Mouse (Mus musculus) regulatory T cell (primary cell): ENCODE results near the gene Magea5.

ENCODE experiments used
- in situ Hi-C: fragments of 300-600 bp; cut with MboI, MseI; formaldehyde crosslinking; loops from one replicate; pipeline ENCODE4 v1.15.1; 2025; ENCODE audit warnings: high pct_unique_total_duplicates

Gene Magea5

GRCm38 (mm10) chrX:155063045-155063444 is at the start of gene Magea5:
Gene Magea5, minus strand, starts transcription at chrX:155063145.
- in situ Hi-C loops = loop anchor here (5.0 kb wide), 1 partner anchor 66 kb away; the partner anchor contains the start of gene Magea8

GRCm38 (mm10) chrX:155098024-155098423 is 35.1 kb upstream of the Magea5 start:
- in situ Hi-C loops = no loop called here

- in situ Hi-C loops = loop anchor here (5.0 kb wide), 1 partner anchor 61 kb away; no protein-coding TSS in a partner anchor
Measured at GRCm38 (mm10) chrX:155093566-155093965, 30.6 kb upstream of the Magea5 start, which contains the start of gene Magea2. Gene Magea2, minus strand, starts transcription at chrX:155093666.

- in situ Hi-C loops = loop anchor here (5.0 kb wide), 1 partner anchor 57 kb away; no protein-coding TSS in a partner anchor
Measured at GRCm38 (mm10) chrX:155089693-155090092, 26.7 kb upstream of the Magea5 start, which contains the start of gene Magea1. Gene Magea1, minus strand, starts transcription at chrX:155089793.
